Mouse (Mus musculus): ENCODE measurements around the gene Cand1. TPM values are rescaled to one million over a fixed set of nuclear protein-coding genes. Genes with fewer than 3 reads are reported as not detected.

Cand1 gene
- total and polyA plus RNA-seq, 2 experiments from 2014 or later: 30.7 to 116 TPM

DNA sequence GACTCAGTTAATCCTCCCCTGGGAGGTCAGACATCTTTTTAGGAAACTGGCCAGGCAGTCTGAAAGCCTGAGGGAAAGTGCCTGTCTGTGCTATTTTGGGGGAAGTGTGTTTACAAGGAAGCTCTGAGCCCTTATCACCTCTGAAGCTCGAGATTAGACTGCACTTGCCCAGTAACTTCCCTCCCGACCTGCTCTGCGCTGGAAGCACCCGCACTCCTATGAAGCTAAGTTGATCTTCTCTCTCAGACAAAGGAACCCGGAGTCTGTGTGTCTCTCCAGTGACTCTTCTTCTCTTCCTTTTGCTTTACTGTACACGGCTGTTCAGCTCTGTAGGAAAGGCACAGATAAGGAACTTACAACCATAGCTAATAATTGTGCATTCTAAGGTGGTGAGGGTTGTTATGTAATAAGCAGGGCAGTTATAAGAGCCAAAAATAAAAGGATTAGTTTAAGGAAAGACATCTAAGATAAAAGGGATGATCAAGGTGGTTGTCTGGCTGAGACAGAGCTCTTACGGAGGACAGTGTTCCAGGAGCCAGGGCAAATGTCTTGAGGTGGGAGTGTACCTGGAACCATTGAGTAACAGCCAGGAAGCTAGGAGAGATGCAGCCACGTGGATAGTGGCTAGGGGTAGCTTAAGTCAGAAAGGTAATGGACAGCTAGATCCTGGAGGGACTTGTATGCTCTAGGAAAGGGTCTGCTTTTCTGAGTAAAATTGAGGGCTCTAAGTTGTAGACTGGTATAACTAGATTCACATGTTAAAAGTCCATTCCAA is 47.1 kb downstream of the Cand1 start:
- Histone ChIP-seq H3K4me3 (ENCODE audit: low read depth, low read length) (no peak overlapping the region), H3K36me3 (ENCODE audit: insufficient read depth, low read length) (no peaks in the 10 kb centered on the region), H3K4me2 (ENCODE audit: low read depth, low read length, poor library complexity, severe bottlenecking) (no peak overlapping the region), H3K27me3 (ENCODE audit: insufficient read depth, low read length) (no peaks in the 10 kb centered on the region), H3K4me1 (ENCODE audit: insufficient read depth, low read length) (no peaks in the 10 kb centered on the region), H3K27ac (ENCODE audit: low read depth, low read length) (no peak overlapping the region), H3K9ac (replicated peaks; ENCODE audit: low read length, poor library complexity, severe bottlenecking) (no peak overlapping the region), H3K9me3 (ENCODE audit: low read length) (no peaks in the 10 kb centered on the region)
- ATAC-seq (ENCODE audit: low FRiP score): no peak
- WGBS: 64% methylated on average over 8 of the region's 8 CpGs
- TF ChIP-seq CTCF (IDR thresholded peaks at IDR 0.05): no peak
- no peak for DNase-seq (ENCODE audit: low spot score)

DNA sequence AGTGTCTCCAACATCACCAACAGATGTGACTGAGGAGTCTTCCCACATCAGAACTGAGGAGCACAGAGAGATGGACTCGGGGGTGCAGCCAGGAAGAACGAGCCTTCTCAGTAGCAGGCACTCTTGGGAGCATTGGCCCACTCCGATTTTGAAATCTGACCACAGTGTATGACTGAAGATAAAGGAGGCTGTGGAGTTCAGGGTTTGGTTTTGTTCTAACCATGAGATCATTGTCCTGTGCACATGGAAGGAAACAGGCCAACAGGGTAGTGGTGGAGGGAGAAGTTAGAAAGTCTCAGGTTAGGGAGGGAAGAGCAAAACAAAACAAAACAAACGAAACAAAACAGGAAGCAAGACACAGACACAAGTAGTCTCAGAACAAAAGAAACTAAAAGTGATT is 52.1 kb downstream of the Cand1 start:
- TF ChIP-seq CTCF (IDR thresholded peaks at IDR 0.05): no peak
- WGBS: 75% methylated on average over 4 of the region's 4 CpGs
- Histone ChIP-seq H3K27me3 (ENCODE audit: insufficient read depth, low read length) (no peaks in the 10 kb centered on the region), H3K4me2 (ENCODE audit: low read depth, low read length, poor library complexity, severe bottlenecking) (no peak overlapping the region), H3K9ac (replicated peaks; ENCODE audit: low read length, poor library complexity, severe bottlenecking) (no peak overlapping the region), H3K9me3 (ENCODE audit: low read length) (no peaks in the 10 kb centered on the region), H3K4me3 (ENCODE audit: low read depth, low read length) (no peak overlapping the region), H3K4me1 (ENCODE audit: insufficient read depth, low read length) (no peaks in the 10 kb centered on the region), H3K36me3 (ENCODE audit: insufficient read depth, low read length) (no peaks in the 10 kb centered on the region), H3K27ac (ENCODE audit: low read depth, low read length) (no peak overlapping the region)
- no peak for DNase-seq (ENCODE audit: low spot score)
- no peak for ATAC-seq (ENCODE audit: low FRiP score)

DNA sequence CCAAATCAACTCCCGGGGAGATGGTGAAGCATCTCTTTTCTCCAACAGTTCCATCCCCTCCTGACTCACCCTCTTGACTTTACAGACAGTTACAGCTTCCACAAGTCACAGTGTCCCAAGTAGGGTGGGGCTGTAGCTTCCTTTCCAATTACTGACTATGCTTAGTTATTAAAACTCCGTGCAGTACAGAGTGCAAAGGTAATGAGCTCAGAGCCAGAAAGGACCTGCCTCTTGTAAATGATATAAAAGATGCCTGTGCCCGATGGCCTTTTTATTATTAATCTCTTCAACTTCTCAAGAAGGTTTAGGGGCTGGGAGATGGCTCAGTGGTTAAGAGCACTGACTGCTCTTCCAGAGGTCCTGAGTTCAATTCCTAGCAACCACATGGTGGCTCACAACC is 70.2 kb downstream of the Cand1 start:
- ATAC-seq (ENCODE audit: low FRiP score): no peak
- H3K27ac ChIP-seq (ENCODE audit: low read depth, low read length): no peak overlapping the region
- no peak for DNase-seq (ENCODE audit: low spot score)
- no peaks in the 10 kb centered on the region for H3K27me3 ChIP-seq (ENCODE audit: insufficient read depth, low read length)
- H3K36me3 ChIP-seq (ENCODE audit: insufficient read depth, low read length): no peaks in the 10 kb centered on the region
- no peak overlapping the region for H3K4me3 ChIP-seq (ENCODE audit: low read depth, low read length)
- TF ChIP-seq CTCF (IDR thresholded peaks at IDR 0.05): no peak
- no peaks in the 10 kb centered on the region for H3K4me1 ChIP-seq (ENCODE audit: insufficient read depth, low read length)
- no peak overlapping the region for H3K4me2 ChIP-seq (ENCODE audit: low read depth, low read length, poor library complexity, severe bottlenecking)
- no peak overlapping the region for H3K9ac ChIP-seq (replicated peaks; ENCODE audit: low read length, poor library complexity, severe bottlenecking)
- H3K9me3 ChIP-seq (ENCODE audit: low read length): no peaks in the 10 kb centered on the region
- WGBS: 86% methylated on average over 3 of the region's 3 CpGs

DNA sequence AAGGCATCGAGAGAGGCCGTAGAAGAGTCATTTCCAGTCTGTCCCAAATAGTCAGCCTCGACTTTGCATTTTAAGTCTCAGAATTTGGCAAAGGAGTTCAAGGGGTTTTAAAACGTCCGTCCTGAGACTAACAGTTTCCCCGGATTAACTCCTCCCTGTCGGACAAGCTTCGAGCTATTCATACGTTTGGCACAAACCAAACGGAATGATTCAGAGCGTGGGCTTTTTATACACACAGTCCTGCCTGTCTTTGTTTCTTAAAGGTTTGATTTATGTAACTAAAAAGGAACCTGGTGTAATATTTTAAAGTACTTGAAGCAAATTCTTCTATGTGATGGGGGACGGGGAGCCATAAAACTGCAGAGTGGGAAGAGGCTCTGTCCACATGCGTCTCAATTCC is 70.6 kb downstream of the Cand1 start:
- DNase-seq (ENCODE audit: low spot score): no peak
- H3K4me1 ChIP-seq (ENCODE audit: insufficient read depth, low read length): no peaks in the 10 kb centered on the region
- H3K9ac ChIP-seq (replicated peaks; ENCODE audit: low read length, poor library complexity, severe bottlenecking): no peak overlapping the region
- no peak overlapping the region for H3K27ac ChIP-seq (ENCODE audit: low read depth, low read length)
- H3K9me3 ChIP-seq (ENCODE audit: low read length): no peaks in the 10 kb centered on the region
- H3K4me2 ChIP-seq (ENCODE audit: low read depth, low read length, poor library complexity, severe bottlenecking): no peak overlapping the region
- WGBS: 72% methylated on average over 13 of the region's 13 CpGs
- no peak for TF ChIP-seq CTCF (IDR thresholded peaks at IDR 0.05)
- H3K36me3 ChIP-seq (ENCODE audit: insufficient read depth, low read length): no peaks in the 10 kb centered on the region
- no peak overlapping the region for H3K4me3 ChIP-seq (ENCODE audit: low read depth, low read length)
- no peak for ATAC-seq (ENCODE audit: low FRiP score)
- H3K27me3 ChIP-seq (ENCODE audit: insufficient read depth, low read length): no peaks in the 10 kb centered on the region

DNA sequence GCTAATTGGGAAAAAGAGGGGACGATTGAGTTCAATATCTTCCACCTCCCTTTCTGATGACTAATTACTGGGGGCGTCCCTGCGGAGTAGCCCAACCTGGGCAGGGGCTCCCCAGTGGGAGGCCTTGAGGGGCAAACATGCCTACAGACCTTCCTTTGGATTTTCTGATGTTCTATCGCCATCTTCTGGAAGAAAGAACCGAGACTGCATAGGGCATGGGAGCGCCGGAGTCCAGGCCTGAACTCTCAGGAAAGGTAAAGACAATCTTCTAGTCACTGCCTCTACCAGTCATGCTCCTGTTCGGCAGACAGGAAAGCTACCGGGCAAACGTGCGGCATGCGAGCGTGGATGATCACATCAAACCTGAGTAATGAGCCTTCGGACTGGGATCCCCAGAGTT is 71.1 kb downstream of the Cand1 start:
- Histone ChIP-seq H3K36me3 (ENCODE audit: insufficient read depth, low read length) (no peaks in the 10 kb centered on the region), H3K9me3 (ENCODE audit: low read length) (no peaks in the 10 kb centered on the region), H3K4me1 (ENCODE audit: insufficient read depth, low read length) (no peaks in the 10 kb centered on the region), H3K27ac (ENCODE audit: low read depth, low read length) (no peak overlapping the region), H3K4me2 (ENCODE audit: low read depth, low read length, poor library complexity, severe bottlenecking) (no peak overlapping the region), H3K4me3 (ENCODE audit: low read depth, low read length) (no peak overlapping the region), H3K27me3 (ENCODE audit: insufficient read depth, low read length) (no peaks in the 10 kb centered on the region), H3K9ac (replicated peaks; ENCODE audit: low read length, poor library complexity, severe bottlenecking) (no peak overlapping the region)
- WGBS: 35% methylated on average over 14 of the region's 14 CpGs
- ATAC-seq (ENCODE audit: low FRiP score): no peak
- DNase-seq (ENCODE audit: low spot score): peak; percentile 38
- TF ChIP-seq CTCF (IDR thresholded peaks at IDR 0.05): peak; percentile 68

DNA sequence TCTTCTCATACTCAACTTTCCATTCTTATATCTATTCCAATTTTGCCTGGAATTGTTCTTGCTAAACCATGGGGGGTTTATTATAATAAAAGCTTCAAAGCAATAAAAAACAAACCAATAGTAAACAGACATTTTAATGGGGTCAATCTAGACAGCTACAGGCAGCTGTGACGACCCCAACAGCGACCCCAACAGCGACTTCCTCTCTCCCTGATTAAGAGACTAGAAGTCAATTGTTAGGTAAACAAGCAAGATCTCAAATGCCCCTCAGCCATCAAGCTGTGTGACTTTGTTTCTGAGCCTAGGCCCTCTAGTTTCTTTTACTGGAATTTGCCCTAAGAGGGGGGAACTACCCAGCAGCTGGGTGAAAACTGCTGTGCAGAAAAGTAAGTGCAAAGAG is 72.0 kb downstream of the Cand1 start:
- ATAC-seq (ENCODE audit: low FRiP score) (no peak), DNase-seq (ENCODE audit: low spot score) (no peak)
- Histone ChIP-seq H3K4me1 (ENCODE audit: insufficient read depth, low read length) (no peaks in the 10 kb centered on the region), H3K36me3 (ENCODE audit: insufficient read depth, low read length) (no peaks in the 10 kb centered on the region), H3K27ac (ENCODE audit: low read depth, low read length) (no peak overlapping the region), H3K27me3 (ENCODE audit: insufficient read depth, low read length) (no peaks in the 10 kb centered on the region; the same call in 1 of the 2 replicates), H3K9ac (replicated peaks; ENCODE audit: low read length, poor library complexity, severe bottlenecking) (no peak overlapping the region), H3K4me2 (ENCODE audit: low read depth, low read length, poor library complexity, severe bottlenecking) (no peak overlapping the region), H3K4me3 (ENCODE audit: low read depth, low read length) (no peak overlapping the region), H3K9me3 (ENCODE audit: low read length) (no peaks in the 10 kb centered on the region)
- no peak for TF ChIP-seq CTCF (IDR thresholded peaks at IDR 0.05)
- 13% methylated on average over 3 of the region's 3 CpGs for WGBS
